Mouse (Mus musculus): ENCODE results near the gene A630095N17Rik. TPM values are rescaled to one million over a fixed set of nuclear protein-coding genes. Genes with fewer than 3 reads are reported as not detected.

A630095N17Rik gene
- polyA plus RNA-seq, 1 experiment from 2014 or later, result not detected

DNA sequence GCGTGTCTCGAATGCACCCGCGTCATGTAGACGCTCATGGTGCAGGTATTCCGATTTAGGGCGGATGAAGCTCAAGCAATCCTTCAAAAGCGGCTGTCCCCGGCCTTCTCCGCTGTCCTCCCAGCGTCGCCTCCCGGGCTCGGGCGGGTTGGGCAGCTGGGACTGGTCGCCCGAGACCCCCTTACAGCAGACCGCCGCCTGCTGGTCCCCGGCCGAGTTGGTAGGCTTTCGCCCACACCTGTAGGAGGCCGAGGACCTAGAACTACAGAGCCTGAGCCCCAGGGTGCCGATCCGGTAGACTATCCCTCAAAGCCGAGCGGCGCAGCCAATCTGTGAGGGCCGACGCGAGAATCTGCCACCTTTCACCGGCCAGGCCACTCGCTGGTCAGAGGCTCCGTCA lies 12.4 kb downstream of the A630095N17Rik start, which contains the start of gene Tuba4a:
TSS of gene Tuba4a (minus strand) at position 335 of the 400 bp plus-strand sequence.
- WGBS, result under 1% methylated on average over 34 of the region's 34 CpGs
- peak within 1 kb of the TSS; percentile 97 for H3K4me2 ChIP-seq (ENCODE audit: low read length)
- peaks cover 9% of the 10 kb centered on the region for H3K36me3 ChIP-seq (ENCODE audit: control insufficient read depth, insufficient read depth, low read length)
- H3K27ac ChIP-seq (replicated peaks; ENCODE audit: low read depth, low read length), result no peak within 1 kb of the TSS
- peaks cover 46% of the 10 kb centered on the region for H3K27me3 ChIP-seq (ENCODE audit: control insufficient read depth, insufficient read depth, low read length)
- no peaks in the 10 kb centered on the region for H3K9me3 ChIP-seq (ENCODE audit: control insufficient read depth, low read length)
- peak; percentile 62 for DNase-seq
- peak within 1 kb of the TSS; percentile 62 for H3K9ac ChIP-seq (replicated peaks; ENCODE audit: low read length)
- peaks cover 17% of the 10 kb centered on the region for H3K4me1 ChIP-seq (ENCODE audit: control insufficient read depth, insufficient read depth, low read length)
- peak; percentile 56 for ATAC-seq (ENCODE audit: low FRiP score, low TSS enrichment)
- H3K4me3 ChIP-seq (replicated peaks; ENCODE audit: low read depth, low read length), result peak within 1 kb of the TSS; percentile 52

DNA sequence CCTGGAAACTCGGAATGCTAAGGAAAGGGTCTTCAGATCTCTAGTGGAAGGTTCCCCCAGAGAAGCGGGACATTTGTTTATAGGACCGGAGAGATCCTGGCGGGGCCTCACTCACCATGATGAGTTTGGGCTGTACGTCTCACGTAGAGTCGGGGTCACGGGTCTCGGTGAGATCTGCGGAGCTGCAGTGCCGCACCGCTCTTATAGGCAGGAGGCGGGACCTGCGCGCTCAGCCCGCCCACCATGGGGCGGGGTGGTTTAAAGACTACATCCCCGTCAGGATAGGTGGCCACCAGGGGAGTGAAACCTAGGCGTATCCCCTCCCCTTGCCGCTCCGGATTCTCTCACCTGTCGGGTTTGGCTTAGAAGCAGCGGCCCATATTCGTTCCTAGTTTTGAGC lies 12.8 kb downstream of the A630095N17Rik start:
- peak; percentile 76 for ATAC-seq (ENCODE audit: low FRiP score, low TSS enrichment)
- Histone ChIP-seq H3K4me1 (ENCODE audit: control insufficient read depth, insufficient read depth, low read length) (peaks cover 17% of the 10 kb centered on the region), H3K4me2 (ENCODE audit: low read length) (peak overlapping the region; percentile 97), H3K27ac (replicated peaks; ENCODE audit: low read depth, low read length) (no peak overlapping the region), H3K4me3 (replicated peaks; ENCODE audit: low read depth, low read length) (peak overlapping the region; percentile 52), H3K27me3 (ENCODE audit: control insufficient read depth, insufficient read depth, low read length) (peaks cover 46% of the 10 kb centered on the region), H3K9ac (replicated peaks; ENCODE audit: low read length) (peak overlapping the region; percentile 62), H3K36me3 (ENCODE audit: control insufficient read depth, insufficient read depth, low read length) (peaks cover 13% of the 10 kb centered on the region), H3K9me3 (ENCODE audit: control insufficient read depth, low read length) (no peaks in the 10 kb centered on the region)
- peak; percentile 84 for DNase-seq
- under 1% methylated on average over 24 of the region's 24 CpGs for WGBS

DNA sequence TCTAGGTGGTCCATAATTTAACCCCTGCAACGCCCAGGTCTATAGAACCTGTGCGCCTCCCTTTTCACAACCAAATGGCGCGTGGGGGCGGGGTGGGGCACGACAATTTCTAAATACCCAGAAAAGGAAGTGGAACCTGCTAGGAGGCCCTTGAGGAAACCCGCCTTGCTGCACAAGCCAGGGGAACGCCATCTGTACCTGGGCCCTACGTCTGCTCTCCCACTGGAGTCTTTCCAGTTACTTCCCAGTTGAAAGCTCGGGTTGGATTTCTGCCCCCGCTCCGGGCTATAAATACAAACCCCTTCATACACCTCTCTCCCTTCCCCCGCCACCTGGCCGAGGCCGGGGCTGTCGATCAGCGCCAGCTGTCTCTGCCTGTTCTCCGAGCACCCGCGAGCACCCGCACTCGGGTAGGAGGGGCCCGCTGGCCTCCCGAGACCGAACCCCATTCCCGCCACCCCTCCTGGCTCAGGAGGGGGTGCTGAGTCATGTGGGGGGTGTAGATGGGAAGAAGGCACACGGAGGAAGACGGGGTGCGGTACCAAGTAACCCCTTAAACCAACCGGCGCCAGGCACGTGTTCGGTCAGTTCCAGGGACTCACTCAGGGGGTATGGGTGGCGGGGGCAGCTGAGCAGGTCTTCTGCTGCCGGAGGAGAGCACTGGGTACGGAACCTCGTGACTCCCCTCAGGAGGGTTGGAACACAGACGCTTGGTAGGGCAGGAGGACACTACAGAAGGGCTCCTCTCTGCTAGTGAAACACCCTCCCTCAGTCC lies 13.5 kb downstream of the A630095N17Rik start:
- peaks cover 20% of the 10 kb centered on the region for H3K36me3 ChIP-seq (ENCODE audit: control insufficient read depth, insufficient read depth, low read length)
- peaks cover 17% of the 10 kb centered on the region for H3K4me1 ChIP-seq (ENCODE audit: control insufficient read depth, insufficient read depth, low read length)
- H3K27ac ChIP-seq (replicated peaks; ENCODE audit: low read depth, low read length), result no peak overlapping the region
- H3K9me3 ChIP-seq (ENCODE audit: control insufficient read depth, low read length), result no peaks in the 10 kb centered on the region
- H3K9ac ChIP-seq (replicated peaks; ENCODE audit: low read length), result peak overlapping the region; percentile 30; the same call in 1 of the 2 replicates
- ATAC-seq (ENCODE audit: low FRiP score, low TSS enrichment) (peak; percentile 49; the same call in 1 of the 2 replicates), DNase-seq (no peak)
- peaks cover 46% of the 10 kb centered on the region for H3K27me3 ChIP-seq (ENCODE audit: control insufficient read depth, insufficient read depth, low read length)
- peak overlapping the region; percentile 97 for H3K4me2 ChIP-seq (ENCODE audit: low read length)
- H3K4me3 ChIP-seq (replicated peaks; ENCODE audit: low read depth, low read length), result peak overlapping the region; percentile 52
- 2% methylated on average over 38 of the region's 38 CpGs for WGBS

DNA sequence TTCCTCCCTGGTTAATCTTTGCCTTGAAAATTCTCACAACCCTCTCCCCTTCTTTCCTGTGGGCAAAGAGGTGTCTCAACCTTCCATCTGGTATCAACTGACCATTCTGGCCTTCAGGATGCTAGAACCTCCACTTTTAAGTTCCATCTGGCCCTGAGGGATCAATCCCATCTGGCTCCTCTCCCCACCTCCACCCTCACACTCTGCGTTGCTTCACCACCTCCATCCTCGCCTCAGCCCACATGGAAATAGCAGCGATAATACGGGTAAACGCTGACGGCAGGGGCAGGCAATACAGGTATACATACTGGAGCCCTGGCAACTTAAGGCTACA lies 14.0 kb downstream of the A630095N17Rik start:
- WGBS, result 8% methylated on average over 6 of the region's 6 CpGs
- ATAC-seq (ENCODE audit: low FRiP score, low TSS enrichment) (no peak), DNase-seq (no peak)
- Histone ChIP-seq H3K27ac (replicated peaks; ENCODE audit: low read depth, low read length) (no peak overlapping the region), H3K4me1 (ENCODE audit: control insufficient read depth, insufficient read depth, low read length) (peaks cover 17% of the 10 kb centered on the region), H3K9ac (replicated peaks; ENCODE audit: low read length) (no peak overlapping the region), H3K36me3 (ENCODE audit: control insufficient read depth, insufficient read depth, low read length) (peaks cover 25% of the 10 kb centered on the region), H3K9me3 (ENCODE audit: control insufficient read depth, low read length) (no peaks in the 10 kb centered on the region), H3K4me2 (ENCODE audit: low read length) (peak overlapping the region; percentile 97), H3K27me3 (ENCODE audit: control insufficient read depth, insufficient read depth, low read length) (peaks cover 46% of the 10 kb centered on the region), H3K4me3 (replicated peaks; ENCODE audit: low read depth, low read length) (no peak overlapping the region)

DNA sequence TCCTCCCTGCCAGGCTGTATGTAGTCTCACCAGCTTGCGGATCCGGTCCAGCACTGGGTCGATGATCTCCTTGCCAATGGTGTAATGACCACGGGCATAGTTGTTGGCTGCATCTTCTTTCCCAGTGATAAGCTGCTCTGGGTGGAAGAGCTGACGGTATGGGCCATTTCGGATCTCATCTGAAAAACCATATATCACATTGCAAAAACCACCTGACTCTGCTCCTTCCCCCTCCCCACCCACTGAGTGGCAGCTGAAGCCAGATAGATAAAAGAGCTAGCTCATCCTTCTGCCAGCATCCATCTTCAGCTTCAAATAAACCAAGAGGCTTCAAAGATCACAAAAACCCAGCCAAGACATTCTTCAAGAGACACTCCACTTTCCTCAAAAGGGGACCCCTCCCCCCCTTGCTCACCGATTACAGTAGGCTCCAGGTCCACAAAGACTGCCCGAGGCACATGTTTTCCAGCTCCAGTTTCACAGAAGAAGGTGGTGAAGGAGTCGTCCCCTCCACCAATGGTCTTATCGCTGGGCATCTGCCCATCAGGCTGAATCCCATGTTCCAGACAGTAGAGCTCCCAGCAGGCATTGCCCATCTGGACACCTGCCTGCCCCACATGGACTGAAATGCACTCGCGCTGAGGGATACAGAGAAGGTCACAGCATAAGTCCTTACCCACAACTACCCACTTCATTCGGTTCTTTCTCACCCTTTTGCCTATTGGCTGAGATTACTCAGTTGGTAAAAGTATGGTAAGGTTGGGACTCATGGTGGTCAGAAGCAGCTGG lies 14.9 kb downstream of the A630095N17Rik start:
- Histone ChIP-seq H3K27ac (replicated peaks; ENCODE audit: low read depth, low read length) (no peak overlapping the region), H3K27me3 (ENCODE audit: control insufficient read depth, insufficient read depth, low read length) (peaks cover 46% of the 10 kb centered on the region), H3K4me1 (ENCODE audit: control insufficient read depth, insufficient read depth, low read length) (peaks cover 18% of the 10 kb centered on the region), H3K4me3 (replicated peaks; ENCODE audit: low read depth, low read length) (no peak overlapping the region), H3K4me2 (ENCODE audit: low read length) (no peak overlapping the region), H3K36me3 (ENCODE audit: control insufficient read depth, insufficient read depth, low read length) (peaks cover 29% of the 10 kb centered on the region), H3K9ac (replicated peaks; ENCODE audit: low read length) (no peak overlapping the region), H3K9me3 (ENCODE audit: control insufficient read depth, low read length) (no peaks in the 10 kb centered on the region)
- no peak for DNase-seq
- no peak for ATAC-seq (ENCODE audit: low FRiP score, low TSS enrichment)
- WGBS, result 85% methylated on average over 13 of the region's 13 CpGs

DNA sequence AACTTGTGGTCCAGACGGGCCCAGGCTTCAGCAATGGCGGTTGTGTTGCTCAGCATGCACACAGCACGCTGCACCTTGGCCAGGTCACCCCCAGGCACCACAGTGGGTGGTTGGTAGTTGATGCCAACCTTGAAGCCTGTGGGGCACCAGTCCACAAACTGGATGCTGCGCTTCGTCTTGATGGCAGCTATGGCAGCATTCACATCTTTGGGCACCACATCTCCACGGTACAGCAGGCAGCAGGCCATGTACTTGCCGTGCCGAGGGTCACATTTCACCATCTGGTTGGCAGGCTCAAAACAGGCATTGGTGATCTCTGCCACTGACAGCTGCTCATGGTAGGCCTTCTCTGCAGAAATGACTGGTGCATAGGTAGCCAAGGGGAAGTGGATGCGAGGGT lies 16.1 kb downstream of the A630095N17Rik start:
- Histone ChIP-seq H3K9me3 (ENCODE audit: control insufficient read depth, low read length) (no peaks in the 10 kb centered on the region), H3K4me3 (replicated peaks; ENCODE audit: low read depth, low read length) (no peak overlapping the region), H3K27me3 (ENCODE audit: control insufficient read depth, insufficient read depth, low read length) (peaks cover 36% of the 10 kb centered on the region), H3K4me2 (ENCODE audit: low read length) (no peak overlapping the region), H3K27ac (replicated peaks; ENCODE audit: low read depth, low read length) (no peak overlapping the region), H3K36me3 (ENCODE audit: control insufficient read depth, insufficient read depth, low read length) (peaks cover 32% of the 10 kb centered on the region), H3K9ac (replicated peaks; ENCODE audit: low read length) (no peak overlapping the region), H3K4me1 (ENCODE audit: control insufficient read depth, insufficient read depth, low read length) (peaks cover 27% of the 10 kb centered on the region)
- ATAC-seq (ENCODE audit: low FRiP score, low TSS enrichment) (no peak), DNase-seq (no peak)
- 93% methylated on average over 9 of the region's 9 CpGs for WGBS

DNA sequence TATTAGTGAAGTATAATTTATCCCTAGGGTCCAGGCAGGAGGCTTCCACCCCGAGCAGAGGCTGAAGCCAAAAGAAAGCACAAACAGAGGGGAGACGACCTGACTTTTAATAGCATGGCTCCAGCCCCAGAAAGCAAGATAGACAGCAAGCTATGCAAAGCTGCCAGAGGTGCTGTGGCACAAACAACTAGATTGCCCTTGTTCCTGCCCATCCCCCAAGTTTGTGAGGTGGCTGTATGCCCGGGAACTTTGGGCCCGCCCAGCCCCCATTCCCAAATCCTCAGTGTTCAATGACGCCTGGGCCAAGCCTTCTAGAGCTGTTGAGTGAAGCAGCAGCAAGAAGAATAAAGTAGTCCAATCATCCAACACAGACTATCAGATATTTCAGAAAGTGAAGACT lies 17.0 kb downstream of the A630095N17Rik start:
- H3K27ac ChIP-seq (replicated peaks; ENCODE audit: low read depth, low read length), result no peak overlapping the region
- no peak for DNase-seq
- ATAC-seq (ENCODE audit: low FRiP score, low TSS enrichment), result no peak
- H3K27me3 ChIP-seq (ENCODE audit: control insufficient read depth, insufficient read depth, low read length), result peaks cover 27% of the 10 kb centered on the region
- H3K36me3 ChIP-seq (ENCODE audit: control insufficient read depth, insufficient read depth, low read length), result peaks cover 32% of the 10 kb centered on the region
- 75% methylated on average over 5 of the region's 5 CpGs for WGBS
- H3K4me3 ChIP-seq (replicated peaks; ENCODE audit: low read depth, low read length), result no peak overlapping the region
- H3K9ac ChIP-seq (replicated peaks; ENCODE audit: low read length), result no peak overlapping the region
- H3K4me1 ChIP-seq (ENCODE audit: control insufficient read depth, insufficient read depth, low read length), result peaks cover 31% of the 10 kb centered on the region
- no peak overlapping the region for H3K4me2 ChIP-seq (ENCODE audit: low read length)
- H3K9me3 ChIP-seq (ENCODE audit: control insufficient read depth, low read length), result no peaks in the 10 kb centered on the region

DNA sequence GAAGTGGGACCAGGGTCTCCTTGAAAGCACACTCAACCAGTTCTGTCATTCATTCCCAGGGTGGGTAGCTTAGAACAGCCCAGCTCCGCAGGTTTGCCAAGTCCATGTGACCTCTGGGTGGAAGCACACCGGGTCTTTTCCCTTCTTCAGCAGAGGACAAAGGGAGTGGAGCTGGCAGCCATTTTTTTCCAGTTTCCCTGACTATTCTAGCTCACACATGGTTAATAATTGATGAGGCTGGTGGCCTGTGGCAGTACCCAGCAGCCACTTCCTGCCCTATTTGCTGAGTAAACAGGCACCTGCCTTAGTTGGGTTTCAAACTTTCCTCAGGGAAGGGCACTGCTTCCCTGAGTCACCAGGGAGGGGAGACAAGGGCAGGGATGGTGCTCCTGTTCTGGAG lies 17.5 kb downstream of the A630095N17Rik start:
- ATAC-seq (ENCODE audit: low FRiP score, low TSS enrichment) (no peak), DNase-seq (no peak)
- no peak overlapping the region for H3K4me3 ChIP-seq (replicated peaks; ENCODE audit: low read depth, low read length)
- H3K9ac ChIP-seq (replicated peaks; ENCODE audit: low read length), result no peak overlapping the region
- H3K27ac ChIP-seq (replicated peaks; ENCODE audit: low read depth, low read length), result no peak overlapping the region
- H3K4me2 ChIP-seq (ENCODE audit: low read length), result no peak overlapping the region
- peaks cover 25% of the 10 kb centered on the region for H3K27me3 ChIP-seq (ENCODE audit: control insufficient read depth, insufficient read depth, low read length)
- no peaks in the 10 kb centered on the region for H3K9me3 ChIP-seq (ENCODE audit: control insufficient read depth, low read length)
- peaks cover 32% of the 10 kb centered on the region for H3K36me3 ChIP-seq (ENCODE audit: control insufficient read depth, insufficient read depth, low read length)
- peaks cover 31% of the 10 kb centered on the region for H3K4me1 ChIP-seq (ENCODE audit: control insufficient read depth, insufficient read depth, low read length)
- WGBS, result 77% methylated on average over 2 of the region's 2 CpGs
